Mouse (Mus musculus): ENCODE measurements at regions not wholly inside any gene's neighbourhood (a gene's known extent, or its start where the extent isn't known, plus 50 kb on each side); places are given as distances from the start of the nearest gene placed in this dataset.

- no peak for DNase-seq
Observed at GRCm38 (mm10) chr6:41121641-41122040, 86.3 kb upstream of the 2210010C04Rik start.

GRCm38 (mm10) chr6:41119176-41119575 is 83.9 kb upstream of the 2210010C04Rik start:
- DNase-seq = no peak

GRCm38 (mm10) chr6:41118201-41118976 is 83.1 kb upstream of the 2210010C04Rik start:
- peak; percentile 75 for DNase-seq

- DNase-seq = no peak
Observed at GRCm38 (mm10) chr6:41113943-41114342, 78.6 kb upstream of the 2210010C04Rik start.

- DNase-seq = peak; percentile 43
Observed at GRCm38 (mm10) chr6:41112861-41113610, 77.7 kb upstream of the 2210010C04Rik start.

GRCm38 (mm10) chr6:41111829-41112228 is 76.5 kb upstream of the 2210010C04Rik start:
- DNase-seq = no peak

GRCm38 (mm10) chr6:41108897-41109296 is 73.6 kb upstream of the 2210010C04Rik start:
- no peak for DNase-seq

GRCm38 (mm10) chr6:41103689-41104400 is 68.5 kb upstream of the 2210010C04Rik start:
- DNase-seq = peak; percentile 67

GRCm38 (mm10) chr6:41101997-41102396 is 66.7 kb upstream of the 2210010C04Rik start:
- DNase-seq = no peak

- DNase-seq = no peak
Observed at GRCm38 (mm10) chr6:41100258-41100657, 64.9 kb upstream of the 2210010C04Rik start.

GRCm38 (mm10) chr6:41091177-41091829 is 56.0 kb upstream of the 2210010C04Rik start:
- peak; percentile 61 for DNase-seq
